Mouse (Mus musculus): ENCODE measurements around the gene Abcc3. TPM values are rescaled to one million over a fixed set of nuclear protein-coding genes. Genes with fewer than 3 reads are reported as not detected.
"Not testable (repeated sequence)": the region's sequence is repeated elsewhere in the genome, so short reads cannot be mapped to it uniquely, and the experiment has no call there.

Abcc3 gene
- polyA plus RNA-seq, 1 experiment from 2014 or later: 0.88 TPM

DNA sequence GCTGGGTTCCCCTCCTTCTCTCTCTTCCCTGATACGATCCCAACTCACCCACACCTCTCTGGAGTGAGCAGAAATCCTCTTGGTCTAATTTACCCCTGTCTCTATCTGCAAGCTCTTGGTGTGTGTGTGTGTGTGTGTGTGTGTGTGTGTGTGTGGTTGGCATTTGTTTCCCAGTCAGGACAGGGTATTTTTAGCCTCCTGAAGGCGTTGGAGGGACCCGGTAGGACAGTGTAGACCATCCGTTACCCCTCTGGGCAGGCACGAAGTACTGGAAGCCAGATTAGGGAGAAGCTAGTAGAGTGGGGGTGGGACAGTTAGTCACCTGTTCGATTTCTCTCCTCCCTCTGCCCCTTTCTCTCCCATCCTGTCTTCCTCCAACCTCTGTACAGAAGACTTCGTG lies 1.3 kb upstream of the Abcc3 start:
- 89% methylated on average over 7 of the region's 7 CpGs for WGBS
- peaks cover 41% of the 10 kb centered on the region for H3K27me3 ChIP-seq (ENCODE audit: low read depth, poor library complexity, severe bottlenecking)

DNA sequence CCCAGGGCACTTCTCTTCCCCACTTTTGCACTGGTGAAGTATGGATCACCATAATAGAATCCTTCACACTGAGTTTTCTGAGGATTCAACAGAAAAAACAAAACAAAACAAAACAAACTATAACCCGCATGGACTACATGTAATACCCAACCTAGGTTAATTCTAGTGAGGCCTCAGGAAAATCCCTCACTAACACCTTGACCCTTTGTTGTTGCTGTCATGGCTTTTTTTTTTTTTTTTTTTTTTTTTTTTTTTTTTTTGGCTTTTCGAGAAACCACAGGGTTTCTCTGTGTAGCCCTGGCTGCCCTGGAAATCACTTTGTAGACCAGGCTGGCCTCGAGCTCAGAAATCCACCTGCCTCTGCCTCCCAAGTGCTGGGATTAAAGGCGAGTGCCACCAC lies 693 bp upstream of the Abcc3 start:
- H3K27me3 ChIP-seq (ENCODE audit: low read depth, poor library complexity, severe bottlenecking): peaks cover 41% of the 10 kb centered on the region
- H3K4me3 ChIP-seq; H3K27ac ChIP-seq; DNase-seq (ENCODE audit: low spot score); H3K36me3 ChIP-seq; H3K9me3 ChIP-seq (replicated peaks); H3K4me1 ChIP-seq: not testable (repeated sequence)
- WGBS: 88% methylated on average over 4 of the region's 4 CpGs

More for the DNA sequence above, 1.3 kb upstream of the Abcc3 start:
- Histone ChIP-seq H3K4me1 (peaks cover 9% of the 10 kb centered on the region), H3K9me3 (replicated peaks) (no peaks in the 10 kb centered on the region), H3K27ac (no peak overlapping the region), H3K4me3 (no peak overlapping the region), H3K36me3 (no peaks in the 10 kb centered on the region)
- DNase-seq (ENCODE audit: low spot score): no peak

DNA sequence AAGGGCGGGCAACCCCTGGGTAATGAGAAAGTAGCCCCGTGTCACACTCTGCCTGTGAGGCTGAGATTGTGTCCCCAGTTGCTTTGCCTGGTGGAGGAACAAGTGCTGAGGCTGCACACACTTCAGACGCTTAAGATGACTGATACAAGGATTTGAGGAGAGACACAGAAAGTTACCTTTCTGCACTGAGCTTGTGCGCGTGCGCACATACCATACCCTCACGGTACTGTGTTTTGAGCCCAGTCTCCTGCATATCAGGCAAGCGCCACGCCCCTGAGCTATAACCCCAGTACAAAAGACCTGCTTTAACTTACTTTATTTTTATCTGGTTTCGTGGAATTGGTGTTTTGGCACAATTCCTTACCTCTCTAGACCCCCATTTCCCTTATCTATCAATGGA lies 1.1 kb downstream of the Abcc3 start:
- Histone ChIP-seq H3K4me1 (peaks cover 17% of the 10 kb centered on the region), H3K9me3 (replicated peaks) (no peaks in the 10 kb centered on the region), H3K4me3 (no peak overlapping the region), H3K36me3 (no peaks in the 10 kb centered on the region), H3K27ac (no peak overlapping the region), H3K27me3 (ENCODE audit: low read depth, poor library complexity, severe bottlenecking) (peaks cover 41% of the 10 kb centered on the region)
- 90% methylated on average over 10 of the region's 10 CpGs for WGBS
- DNase-seq (ENCODE audit: low spot score): no peak

DNA sequence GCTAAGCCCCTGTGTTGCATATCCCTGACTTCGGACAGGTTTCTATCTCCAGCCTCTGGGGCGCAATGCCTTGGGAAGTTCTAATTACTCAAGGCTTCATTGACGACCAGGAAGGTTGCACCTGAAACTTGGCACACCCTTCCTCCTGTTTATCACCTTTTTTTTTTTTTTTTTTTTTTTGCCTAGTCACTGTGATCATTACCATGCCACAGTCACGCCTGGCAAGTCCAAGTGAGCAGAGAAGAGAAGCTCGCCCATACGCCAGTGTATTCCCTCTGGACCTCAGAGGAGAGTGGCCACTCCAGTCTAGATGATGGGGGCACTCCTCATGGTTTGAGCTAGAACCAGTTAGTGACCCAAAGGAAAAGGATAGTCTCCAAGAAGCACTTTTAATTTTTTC lies 2.0 kb downstream of the Abcc3 start:
- H3K27me3 ChIP-seq (ENCODE audit: low read depth, poor library complexity, severe bottlenecking): peaks cover 41% of the 10 kb centered on the region
- no peak overlapping the region for H3K27ac ChIP-seq
- H3K36me3 ChIP-seq: no peaks in the 10 kb centered on the region
- 90% methylated on average over 6 of the region's 6 CpGs for WGBS
- no peak overlapping the region for H3K4me3 ChIP-seq
- peaks cover 26% of the 10 kb centered on the region for H3K4me1 ChIP-seq
- no peak for DNase-seq (ENCODE audit: low spot score)
- H3K9me3 ChIP-seq (replicated peaks): no peaks in the 10 kb centered on the region

DNA sequence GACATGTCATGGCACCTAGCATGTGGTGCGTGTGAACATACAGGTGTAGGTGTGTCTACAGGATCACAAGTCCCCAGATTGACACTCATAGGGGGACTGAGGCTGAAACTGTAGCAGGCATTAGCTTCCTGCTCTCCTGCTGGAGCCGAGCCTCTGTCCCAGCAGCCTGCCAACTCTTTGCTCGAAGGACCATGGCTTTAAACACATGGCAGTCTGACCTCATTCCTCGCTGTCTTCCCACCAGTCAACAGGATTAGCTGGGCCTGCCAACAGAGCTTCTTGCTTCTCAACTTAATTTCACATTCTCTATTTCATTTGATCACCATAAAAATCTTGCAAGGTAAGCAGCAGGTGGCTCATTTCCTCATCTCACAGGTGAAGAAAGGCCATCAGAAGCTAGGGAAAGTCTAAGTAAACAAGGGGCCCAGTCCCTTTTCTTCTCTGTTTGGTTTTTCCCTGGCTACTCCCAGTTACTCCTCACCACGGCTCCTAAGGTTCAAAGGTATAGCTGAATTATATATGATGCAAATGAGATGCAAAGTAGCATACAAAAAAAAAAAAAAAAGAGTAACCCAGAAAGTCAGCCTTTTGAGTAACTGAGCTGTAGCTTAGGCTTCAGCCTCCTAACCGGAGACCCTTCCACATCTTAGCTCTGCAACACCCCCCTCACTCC lies 2.9 kb downstream of the Abcc3 start:
- DNase-seq (ENCODE audit: low spot score): no peak
- Histone ChIP-seq H3K27ac (no peak overlapping the region), H3K36me3 (no peaks in the 10 kb centered on the region), H3K27me3 (ENCODE audit: low read depth, poor library complexity, severe bottlenecking) (peaks cover 36% of the 10 kb centered on the region), H3K9me3 (replicated peaks) (no peaks in the 10 kb centered on the region), H3K4me3 (no peak overlapping the region), H3K4me1 (peaks cover 35% of the 10 kb centered on the region)
- WGBS: 71% methylated on average over 6 of the region's 6 CpGs

DNA sequence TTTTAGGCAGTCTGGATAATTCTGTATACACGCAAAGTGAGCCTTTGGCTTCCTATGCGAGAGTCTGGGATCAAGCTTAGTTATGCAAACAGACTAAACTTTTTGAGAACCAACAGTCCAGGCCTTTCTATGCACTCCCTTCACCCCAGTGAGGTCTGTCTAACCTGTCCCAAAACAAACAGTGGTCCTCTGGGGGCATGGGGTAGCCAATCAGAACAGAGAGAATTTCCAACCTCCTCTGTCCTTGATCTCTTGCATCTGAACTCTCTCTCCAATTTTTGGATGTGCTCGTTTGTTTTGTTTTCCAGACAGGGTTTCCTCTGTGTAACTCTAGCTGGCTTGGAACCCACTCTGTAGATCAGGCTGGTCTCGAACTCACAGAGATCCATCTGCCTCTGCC lies 3.8 kb downstream of the Abcc3 start:
- Histone ChIP-seq H3K9me3 (replicated peaks) (no peaks in the 10 kb centered on the region), H3K36me3 (no peaks in the 10 kb centered on the region), H3K27ac (no peak overlapping the region), H3K4me3 (no peak overlapping the region), H3K4me1 (peaks cover 36% of the 10 kb centered on the region), H3K27me3 (ENCODE audit: low read depth, poor library complexity, severe bottlenecking) (peaks cover 32% of the 10 kb centered on the region)
- no peak for DNase-seq (ENCODE audit: low spot score)
- 84% methylated on average over 4 of the region's 4 CpGs for WGBS

DNA sequence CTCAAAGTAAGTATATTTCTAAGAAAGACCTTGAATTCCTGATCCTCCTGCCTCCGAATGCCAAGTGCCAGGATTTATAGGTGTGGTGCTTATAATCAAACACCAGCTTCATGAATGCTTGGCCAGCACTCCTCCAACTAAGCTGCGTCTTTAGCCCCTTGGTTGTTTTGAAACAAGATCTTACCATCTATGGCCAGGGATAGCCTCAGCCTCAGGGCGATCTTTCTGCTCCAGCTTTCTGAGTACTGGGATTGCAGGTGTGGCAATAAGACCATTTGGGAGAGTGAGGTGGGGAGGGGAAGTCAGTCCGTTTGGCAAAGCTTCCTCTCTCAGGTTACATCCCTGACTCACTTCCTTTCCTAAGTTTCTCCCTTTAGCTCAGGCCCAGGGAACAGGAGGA lies 5.0 kb downstream of the Abcc3 start:
- 64% methylated on average over 4 of the region's 4 CpGs for WGBS
- no peaks in the 10 kb centered on the region for H3K9me3 ChIP-seq (replicated peaks)
- no peak overlapping the region for H3K27ac ChIP-seq
- H3K36me3 ChIP-seq: no peaks in the 10 kb centered on the region
- no peak overlapping the region for H3K4me3 ChIP-seq
- H3K27me3 ChIP-seq (ENCODE audit: low read depth, poor library complexity, severe bottlenecking): peaks cover 21% of the 10 kb centered on the region
- H3K4me1 ChIP-seq: peaks cover 34% of the 10 kb centered on the region
- no peak for DNase-seq (ENCODE audit: low spot score)

DNA sequence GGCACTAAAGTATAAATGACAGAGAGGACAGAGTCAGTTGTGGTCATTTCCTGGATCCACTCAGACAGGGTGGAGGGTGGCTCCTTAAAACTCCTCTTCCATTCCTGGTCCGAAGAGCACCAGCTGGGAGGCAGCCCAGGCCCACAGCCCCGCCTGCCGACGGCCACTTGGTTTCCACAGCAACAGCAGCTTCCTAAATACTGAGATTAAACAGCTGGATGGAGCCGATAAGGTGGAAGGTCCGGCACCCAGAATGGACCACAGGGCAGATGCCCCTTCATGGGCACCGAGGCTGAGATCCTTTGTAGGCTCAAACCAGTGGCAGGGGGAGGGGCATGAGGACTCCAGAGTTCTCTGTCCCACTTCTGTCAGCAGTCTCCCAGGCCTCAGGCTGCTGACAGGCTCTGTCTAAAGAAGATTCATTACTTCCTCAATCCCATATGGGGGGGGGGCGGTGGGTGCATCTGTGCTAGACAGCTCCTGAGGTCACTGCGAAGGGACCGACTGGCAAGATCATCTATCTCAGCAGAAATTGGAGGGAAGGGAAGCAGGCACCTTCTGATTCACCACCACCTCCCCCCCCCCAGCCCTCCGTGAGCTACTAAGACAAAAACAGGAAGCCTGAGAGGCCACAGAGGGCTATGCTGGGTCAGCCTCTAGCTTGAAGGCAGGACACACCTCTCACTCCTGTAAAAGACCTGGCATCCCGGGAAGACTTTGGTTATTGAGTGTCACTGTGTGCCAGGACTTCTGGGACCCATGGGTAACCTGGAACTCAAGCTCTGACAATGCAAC lies 6.6 kb downstream of the Abcc3 start:
- H3K4me3 ChIP-seq: peak overlapping the region; percentile 19
- DNase-seq (ENCODE audit: low spot score): peak; percentile 55
- 0 out of 2 replicates have a peak, but pooled peaks cover 6% of the 10 kb centered on the region for H3K27me3 ChIP-seq (ENCODE audit: low read depth, poor library complexity, severe bottlenecking)
- no peaks in the 10 kb centered on the region for H3K36me3 ChIP-seq
- WGBS: 9% methylated on average over 12 of the region's 12 CpGs
- no peaks in the 10 kb centered on the region for H3K9me3 ChIP-seq (replicated peaks)
- H3K4me1 ChIP-seq: peaks cover 32% of the 10 kb centered on the region
- peak overlapping the region; percentile 60 for H3K27ac ChIP-seq

DNA sequence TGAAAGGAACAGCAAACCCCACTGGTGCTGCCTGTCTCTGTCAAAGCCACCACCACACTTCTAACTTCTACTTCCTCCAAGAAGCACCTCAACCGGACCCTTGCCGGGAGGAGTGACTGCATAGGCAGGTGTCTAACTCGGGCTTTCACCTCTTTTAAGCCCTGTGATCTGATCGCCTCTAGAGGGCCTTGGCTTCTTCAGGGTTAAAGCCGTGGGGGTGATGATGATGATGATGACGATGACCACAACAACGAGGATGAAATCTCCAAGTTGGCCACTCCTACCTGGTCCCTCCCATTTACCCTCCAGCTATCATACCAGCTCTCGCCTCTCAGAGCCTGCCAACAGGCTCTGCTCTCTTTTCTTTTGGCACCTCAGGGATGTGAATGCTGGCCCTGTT lies 13.1 kb downstream of the Abcc3 start:
- H3K9me3 ChIP-seq (replicated peaks): no peaks in the 10 kb centered on the region

DNA sequence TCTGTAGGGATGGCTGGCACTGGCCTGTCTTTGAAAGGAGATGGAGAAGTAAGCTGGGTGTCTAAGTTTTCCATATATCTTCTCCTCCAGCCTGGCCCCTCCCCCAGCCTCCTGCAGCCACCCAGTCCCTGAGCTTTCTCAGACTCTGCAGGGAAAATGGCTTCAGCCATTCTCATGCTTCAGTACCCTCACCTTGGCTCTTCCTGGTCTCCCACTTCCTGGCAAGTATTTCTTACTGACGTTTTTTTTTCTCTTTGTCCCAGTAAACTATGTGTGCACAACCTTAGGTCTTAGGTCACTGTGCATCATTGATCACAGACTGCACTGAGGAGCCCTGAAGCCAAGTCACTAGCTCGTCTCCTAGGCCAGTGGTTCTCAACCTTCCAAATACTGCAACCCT lies 13.7 kb downstream of the Abcc3 start:
- 45% methylated on average over 2 of the region's 2 CpGs for WGBS

More for the DNA sequence above, 13.1 kb downstream of the Abcc3 start:
- no peak for DNase-seq (ENCODE audit: low spot score)
- Histone ChIP-seq H3K4me3 (no peak overlapping the region), H3K27me3 (ENCODE audit: low read depth, poor library complexity, severe bottlenecking) (no peaks in the 10 kb centered on the region), H3K4me1 (0 out of 2 replicates have a peak, but pooled peaks cover 7% of the 10 kb centered on the region), H3K27ac (no peak overlapping the region), H3K36me3 (no peaks in the 10 kb centered on the region)
- WGBS: 78% methylated on average over 8 of the region's 8 CpGs

DNA sequence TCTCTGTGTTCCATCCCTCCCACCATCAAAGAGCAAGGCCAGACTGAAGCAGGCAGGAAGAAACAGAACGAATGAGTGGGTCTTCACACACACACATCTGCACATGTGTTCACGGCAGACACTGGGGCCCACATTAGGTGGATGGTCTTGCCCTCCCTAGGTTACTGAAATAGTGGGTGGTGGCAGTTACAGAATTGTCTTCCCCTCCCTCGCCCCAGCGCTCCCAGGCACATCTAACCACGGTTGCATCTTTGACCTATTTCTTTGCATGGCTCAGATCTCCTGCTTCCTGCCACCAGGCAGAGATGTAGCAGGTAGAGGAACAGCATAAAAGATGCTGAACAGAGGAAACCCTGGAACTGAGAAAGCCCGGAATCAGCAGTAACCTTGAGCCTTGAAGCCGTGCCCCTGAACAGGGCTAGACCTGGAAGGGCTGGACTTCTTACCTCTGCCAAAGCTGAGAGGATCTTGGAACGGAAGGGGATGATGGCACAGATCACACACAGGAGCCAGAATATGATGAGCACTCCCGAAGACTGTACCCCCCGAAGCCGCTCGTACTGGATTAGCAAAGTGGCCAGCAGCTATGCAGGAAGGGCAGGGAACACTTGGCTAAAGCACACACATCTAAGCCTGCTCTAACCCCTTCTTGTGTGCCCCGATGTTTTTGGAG lies 18.4 kb downstream of the Abcc3 start:
- H3K36me3 ChIP-seq: no peaks in the 10 kb centered on the region
- H3K27ac ChIP-seq: no peak overlapping the region
- no peaks in the 10 kb centered on the region for H3K9me3 ChIP-seq (replicated peaks)
- WGBS: 90% methylated on average over 13 of the region's 13 CpGs
- peaks cover 9% of the 10 kb centered on the region; the same call in 1 of the 2 replicates for H3K4me1 ChIP-seq
- H3K4me3 ChIP-seq: no peak overlapping the region
- H3K27me3 ChIP-seq (ENCODE audit: low read depth, poor library complexity, severe bottlenecking): peaks cover 20% of the 10 kb centered on the region
- DNase-seq (ENCODE audit: low spot score): no peak

More for the DNA sequence above, 13.7 kb downstream of the Abcc3 start:
- H3K36me3 ChIP-seq: no peaks in the 10 kb centered on the region
- no peak overlapping the region for H3K4me3 ChIP-seq
- H3K27me3 ChIP-seq (ENCODE audit: low read depth, poor library complexity, severe bottlenecking): no peaks in the 10 kb centered on the region
- no peaks in the 10 kb centered on the region for H3K9me3 ChIP-seq (replicated peaks)
- no peak overlapping the region for H3K27ac ChIP-seq
- no peak for DNase-seq (ENCODE audit: low spot score)
- H3K4me1 ChIP-seq: 0 out of 2 replicates have a peak, but pooled peaks cover 7% of the 10 kb centered on the region

DNA sequence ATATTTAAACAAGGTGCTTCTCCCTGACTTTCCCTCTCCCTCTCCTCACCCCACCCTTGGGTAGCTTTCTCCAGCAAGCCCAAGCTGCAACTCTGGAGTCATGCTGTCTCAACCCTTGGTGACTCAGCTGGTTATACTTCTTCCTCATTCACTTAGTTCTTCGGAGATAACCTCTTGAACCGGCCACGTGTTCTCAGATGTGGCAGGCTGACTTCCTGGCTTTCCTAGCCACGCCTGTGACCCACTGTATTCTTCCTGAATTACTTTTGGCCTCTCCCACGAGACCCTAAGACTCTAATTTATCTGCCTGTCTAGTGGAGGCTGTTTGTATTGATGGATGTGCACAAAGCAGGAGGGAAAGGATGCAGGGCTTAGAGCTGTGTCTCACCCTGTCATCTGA lies 22.0 kb downstream of the Abcc3 start:
- Histone ChIP-seq H3K27ac (no peak overlapping the region), H3K4me3 (no peak overlapping the region), H3K27me3 (ENCODE audit: low read depth, poor library complexity, severe bottlenecking) (peaks cover 20% of the 10 kb centered on the region), H3K4me1 (peaks cover 9% of the 10 kb centered on the region; the same call in 1 of the 2 replicates), H3K9me3 (replicated peaks) (no peaks in the 10 kb centered on the region), H3K36me3 (no peaks in the 10 kb centered on the region)
- DNase-seq (ENCODE audit: low spot score): no peak
- 18% methylated on average over 5 of the region's 5 CpGs for WGBS

DNA sequence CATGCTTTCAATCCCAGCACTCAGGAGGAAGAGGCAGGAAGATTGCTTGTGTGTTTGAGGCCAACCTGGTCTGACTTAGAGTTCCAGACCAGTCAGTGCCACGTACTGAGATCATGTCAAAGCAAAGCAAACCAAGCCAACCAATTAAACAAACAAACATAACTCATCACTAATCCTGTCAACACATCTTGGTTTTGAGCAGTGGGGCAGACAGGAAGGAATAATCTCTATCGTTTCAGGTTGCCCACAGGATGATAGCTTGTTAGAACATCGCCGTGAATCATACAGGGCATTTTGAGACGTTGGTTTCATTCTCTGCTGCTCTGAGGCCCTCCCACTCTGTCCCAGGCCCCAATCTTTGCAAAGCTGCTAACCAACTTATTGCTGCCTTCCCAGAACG lies 22.8 kb downstream of the Abcc3 start:
- no peak overlapping the region for H3K27ac ChIP-seq
- H3K36me3 ChIP-seq: no peaks in the 10 kb centered on the region
- no peak for DNase-seq (ENCODE audit: low spot score)
- H3K4me3 ChIP-seq: no peak overlapping the region
- 78% methylated on average over 6 of the region's 6 CpGs for WGBS
- peaks cover 20% of the 10 kb centered on the region for H3K27me3 ChIP-seq (ENCODE audit: low read depth, poor library complexity, severe bottlenecking)
- H3K4me1 ChIP-seq: peaks cover 9% of the 10 kb centered on the region; the same call in 1 of the 2 replicates
- H3K9me3 ChIP-seq (replicated peaks): no peaks in the 10 kb centered on the region
